Mouse (Mus musculus) kidney, postnatal 4 days (tissue): ENCODE measurements around the gene Uaca.

ENCODE experiments used
- DNase-seq, 2 experiments: peaks; one replicate each; pipeline ENCODE4 v3.0.0; 2021; ENCODE audit warnings: mixed read lengths in 2 of 2

Uaca gene

DNA sequence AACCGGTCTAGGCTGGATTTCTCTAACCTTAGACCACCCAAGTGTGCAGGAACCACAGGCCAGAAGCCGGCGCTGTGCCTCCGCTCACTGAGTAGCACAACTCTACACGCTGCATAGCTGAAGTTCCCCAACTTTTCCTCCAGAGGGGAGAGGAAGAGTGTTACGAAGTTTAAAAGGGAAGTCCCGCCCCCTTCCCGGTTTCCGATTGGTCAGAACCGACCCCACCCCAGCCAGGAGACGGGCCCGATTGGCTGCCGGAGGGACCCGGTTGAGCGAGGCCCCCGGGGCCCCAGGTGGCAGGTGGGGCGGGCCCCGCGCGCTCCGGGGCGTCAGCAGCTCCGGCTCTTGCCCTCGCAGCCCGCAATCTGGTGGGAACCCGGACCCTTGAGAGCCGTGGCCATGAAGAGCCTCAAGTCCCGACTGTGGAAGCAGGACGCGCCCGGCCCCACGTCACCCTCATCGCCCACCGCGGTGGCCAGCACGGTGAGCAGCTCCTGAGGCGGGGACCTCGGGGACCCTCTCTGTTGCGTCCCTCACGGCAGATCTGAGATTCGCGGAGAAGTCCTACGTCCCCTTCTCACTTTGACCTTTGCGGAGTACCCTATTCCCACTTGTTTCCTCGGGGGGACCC lies at the start of gene Uaca:
Gene Uaca, plus strand, starts transcription at position 333 of the 631 bp plus-strand sequence.
- DNase-seq: peak; percentile 97 to 98

DNA sequence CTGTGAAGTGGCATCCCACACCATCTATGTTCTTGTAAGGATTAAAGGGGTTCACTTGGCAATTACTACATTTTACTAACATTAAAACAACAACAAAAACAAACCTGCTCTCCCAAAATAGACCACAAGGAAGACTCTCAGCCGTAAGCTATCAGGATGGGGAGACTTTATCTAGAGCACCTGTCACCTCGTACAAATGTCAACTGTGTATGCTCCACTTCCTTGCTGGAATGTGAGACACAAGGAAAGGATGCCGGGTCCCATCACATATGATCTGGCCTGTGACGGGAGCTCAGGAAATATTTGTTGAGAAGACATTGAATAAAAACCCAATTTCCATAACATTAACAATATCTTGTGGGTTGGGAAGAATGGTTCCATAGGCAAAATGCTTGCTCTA lies 49.4 kb upstream of the Uaca start:
- no peak for DNase-seq

GRCm38 (mm10) chr9:60746561-60746960 lies 47.8 kb upstream of the Uaca start:
- DNase-seq: no peak

- no peak for DNase-seq
These were observed 46.7 kb upstream of the Uaca start for GRCm38 (mm10) chr9:60747672-60748071.

DNA sequence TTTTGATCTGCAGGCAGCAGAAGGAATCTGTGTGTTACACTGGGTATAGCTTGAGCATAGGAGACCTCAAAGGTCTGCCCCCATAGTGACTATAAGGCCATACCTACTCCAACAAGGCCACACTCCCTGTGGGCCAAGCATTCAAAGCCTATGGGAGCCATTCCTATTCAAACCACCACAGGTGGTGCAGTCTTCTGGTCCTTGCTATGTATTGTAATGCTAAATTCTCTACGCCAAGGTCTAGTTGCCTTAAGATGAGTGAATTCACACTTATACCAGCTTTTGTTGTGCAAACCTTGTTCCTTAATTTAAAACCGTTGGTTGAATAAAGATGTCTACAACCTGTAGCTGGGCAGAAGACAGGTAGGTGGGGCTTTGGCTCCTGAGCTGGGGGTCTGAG lies 46.2 kb upstream of the Uaca start:
- no peak for DNase-seq

DNA sequence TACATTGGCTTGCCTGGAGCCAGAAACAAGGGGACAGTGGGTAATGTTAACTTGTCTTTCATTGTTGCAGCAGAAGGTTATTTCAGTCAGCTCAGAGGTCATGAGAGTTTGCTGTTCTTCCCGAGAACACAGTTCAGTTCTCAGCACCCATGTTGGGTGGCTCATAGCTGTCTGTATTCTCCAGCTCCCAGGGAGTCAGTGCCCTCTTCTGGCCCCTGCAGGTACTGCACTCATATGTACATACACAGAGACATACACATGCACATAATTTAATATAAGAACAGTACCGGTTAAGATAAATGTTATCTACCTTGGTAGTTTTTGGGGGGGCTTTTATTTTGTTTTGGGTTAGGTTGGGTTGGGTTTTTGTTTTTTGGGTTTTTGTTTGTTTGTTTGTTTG lies 45.2 kb upstream of the Uaca start:
- DNase-seq: peak in 1 of 2 experiments; percentile 10

- no peak for DNase-seq
These were observed 43.2 kb upstream of the Uaca start for GRCm38 (mm10) chr9:60751098-60751497.

GRCm38 (mm10) chr9:60751971-60752370 lies 42.4 kb upstream of the Uaca start:
- DNase-seq: no peak

- no peak for DNase-seq
These were observed 41.7 kb upstream of the Uaca start for GRCm38 (mm10) chr9:60752636-60753035.

DNA sequence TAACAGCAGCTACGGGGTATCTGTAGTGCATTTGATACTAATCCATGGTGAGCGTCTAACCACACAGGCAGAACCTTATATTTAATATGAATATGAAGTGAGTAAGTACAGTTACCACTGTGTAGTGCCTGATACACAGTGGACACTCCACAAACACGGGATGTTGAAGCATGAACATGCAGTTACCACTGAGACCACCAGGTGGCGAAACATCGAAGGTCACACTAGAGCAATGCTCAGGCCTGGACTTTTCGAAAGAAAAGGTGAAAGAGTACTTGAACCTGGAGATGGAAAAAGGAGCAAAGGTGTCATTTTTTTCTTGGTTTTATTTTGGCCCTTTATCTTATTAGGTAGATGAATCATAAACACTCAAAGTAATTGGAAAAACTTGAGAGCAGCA lies 38.1 kb upstream of the Uaca start:
- DNase-seq: peak; percentile 86 to 87

GRCm38 (mm10) chr9:60756866-60757740 lies 37.2 kb upstream of the Uaca start:
- no peak for DNase-seq

- DNase-seq: peak; percentile 50 to 68
These were observed 36.5 kb upstream of the Uaca start for GRCm38 (mm10) chr9:60757817-60758216.

DNA sequence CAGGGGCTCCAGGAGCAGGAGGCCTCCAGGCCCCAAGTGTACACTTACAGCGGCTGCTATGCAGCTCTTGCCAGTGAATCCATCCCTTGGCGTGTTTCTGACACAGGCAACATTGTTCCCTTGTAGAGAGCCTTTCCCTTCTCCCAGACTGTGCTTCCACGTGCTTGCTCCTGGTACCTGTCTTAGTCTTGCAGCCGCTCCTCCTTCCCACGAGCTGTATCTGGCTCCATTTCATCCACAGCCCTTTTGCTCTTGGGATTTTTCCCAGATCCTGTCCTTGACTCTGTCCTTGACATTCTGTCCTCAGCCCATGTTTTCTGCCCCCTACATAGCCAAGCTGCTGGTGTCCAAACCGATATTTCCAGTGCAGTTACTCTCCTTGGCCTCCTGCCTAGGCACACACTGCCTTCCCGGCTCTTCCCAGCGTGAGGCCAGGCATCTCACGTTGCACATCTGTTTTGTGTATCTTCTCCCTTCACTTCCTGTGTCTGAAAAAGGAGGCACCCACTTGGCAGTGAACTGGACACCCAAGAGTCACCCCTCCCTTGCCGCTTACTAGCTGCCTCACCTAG lies 34.8 kb upstream of the Uaca start:
- no peak for DNase-seq

GRCm38 (mm10) chr9:60765181-60765580 lies 29.2 kb upstream of the Uaca start:
- no peak for DNase-seq

DNA sequence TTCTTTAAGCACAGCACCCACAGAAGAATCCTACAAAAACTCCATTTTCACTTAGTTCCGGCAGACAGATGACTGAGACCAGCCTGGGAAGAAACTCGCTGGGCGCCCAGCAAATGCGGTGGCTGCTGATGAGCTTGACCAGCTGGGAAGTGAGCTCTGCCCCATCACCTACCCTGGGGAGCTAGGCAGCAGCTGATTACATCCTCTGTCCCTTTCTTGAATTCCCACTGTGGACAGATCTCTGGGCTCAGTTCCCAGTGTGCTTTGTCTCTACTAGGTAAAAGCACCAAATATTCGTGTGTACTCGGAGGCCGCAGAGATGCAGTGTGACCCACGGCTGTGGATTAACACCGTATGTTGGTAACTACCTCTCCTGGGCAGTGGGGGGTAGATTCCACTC lies 25.9 kb upstream of the Uaca start:
- peak; percentile 30 to 44 for DNase-seq

GRCm38 (mm10) chr9:60769711-60770111 lies 24.6 kb upstream of the Uaca start:
- no peak for DNase-seq

DNA sequence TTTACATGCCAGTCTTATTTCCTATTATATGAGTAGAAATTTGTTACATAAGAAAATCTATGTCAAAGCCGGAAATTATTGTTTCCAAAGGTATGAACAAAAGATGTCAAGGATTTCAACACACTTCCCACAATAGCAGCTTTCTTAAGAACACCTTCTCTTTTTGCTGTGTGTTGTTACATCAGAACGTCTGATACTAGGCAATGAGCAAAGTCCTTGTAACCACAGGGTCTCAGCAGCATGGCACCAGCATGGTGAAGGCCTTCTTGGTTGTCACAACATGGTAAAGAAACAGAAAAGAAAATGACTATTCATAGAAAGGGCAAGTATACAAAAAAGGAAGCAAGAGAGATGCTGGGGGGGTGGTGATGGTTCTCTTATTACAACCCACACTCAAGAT lies 20.6 kb upstream of the Uaca start:
- no peak for DNase-seq

GRCm38 (mm10) chr9:60776899-60777298 lies 17.4 kb upstream of the Uaca start:
- no peak for DNase-seq

DNA sequence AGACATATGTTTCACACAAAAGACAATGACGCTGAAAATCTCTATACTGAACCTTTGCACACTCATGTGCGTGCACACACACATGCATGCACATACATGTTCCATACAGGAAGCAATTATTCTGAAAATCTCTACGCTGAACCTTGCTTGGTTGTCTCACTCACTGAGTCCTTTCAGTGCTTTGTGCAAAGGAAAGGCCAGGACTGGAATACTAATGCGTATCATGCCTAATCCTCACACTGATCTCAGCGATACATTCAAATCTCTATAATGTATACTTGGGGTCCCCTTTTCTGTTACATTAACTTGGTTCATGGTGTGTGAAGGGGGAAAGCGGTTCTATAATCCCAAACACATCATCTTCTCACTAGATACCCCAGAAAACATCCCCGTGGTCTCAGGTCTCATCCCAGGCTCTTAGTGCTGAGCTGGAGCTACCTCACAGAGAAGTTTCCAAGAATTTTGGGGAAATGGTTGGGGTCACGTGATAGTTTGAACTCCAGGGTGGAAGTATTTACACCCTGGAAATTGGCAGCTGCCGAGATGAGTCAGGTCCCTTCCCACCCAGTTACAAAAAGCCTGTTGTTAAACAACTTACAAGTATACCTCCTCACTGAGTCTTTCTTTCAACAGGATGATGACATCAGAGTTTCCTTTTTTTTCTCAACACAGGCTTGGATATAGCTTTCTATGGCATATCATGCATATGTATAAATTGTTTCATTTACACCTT lies 12.1 kb upstream of the Uaca start:
- DNase-seq: no peak

DNA sequence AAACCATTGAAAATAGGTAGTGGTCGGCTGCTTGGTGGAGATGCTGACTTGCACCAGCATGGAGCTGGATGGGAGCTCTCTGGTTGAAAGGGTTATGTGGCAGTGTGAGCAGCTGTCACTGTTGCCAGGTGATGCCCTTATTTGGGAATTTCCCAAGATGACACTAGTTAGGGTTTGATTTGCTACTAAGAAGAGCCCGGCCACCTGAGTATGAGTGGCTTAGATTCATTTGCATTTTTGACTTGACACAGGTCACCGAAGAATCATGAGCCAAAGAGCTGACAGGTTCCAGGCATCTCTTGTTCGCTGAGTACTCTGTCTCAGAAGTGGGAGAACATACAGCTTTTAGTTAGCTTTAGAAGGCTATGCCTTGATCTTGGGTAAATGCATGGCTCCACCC lies 9.3 kb upstream of the Uaca start:
- no peak for DNase-seq

- no peak for DNase-seq
These were observed 6.7 kb upstream of the Uaca start for GRCm38 (mm10) chr9:60787517-60788110.

DNA sequence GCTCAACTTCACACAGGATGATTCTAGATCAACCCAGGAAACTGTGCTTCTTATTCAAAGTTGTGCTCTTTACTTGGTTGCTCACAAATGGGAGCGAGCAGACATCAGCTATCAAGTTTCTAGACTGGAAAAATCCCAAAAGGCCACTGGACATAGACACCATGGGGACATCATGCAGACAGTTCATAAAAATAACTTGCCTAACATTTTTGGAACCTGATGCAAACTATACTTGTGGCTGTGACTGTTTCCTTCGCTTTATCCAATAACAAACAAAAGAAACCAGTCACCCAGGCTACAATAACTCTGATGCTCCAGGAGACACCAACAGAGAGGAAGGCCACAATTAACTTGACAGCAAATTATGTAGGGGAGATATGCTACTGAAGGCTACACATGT lies 4.1 kb upstream of the Uaca start:
- DNase-seq: no peak

DNA sequence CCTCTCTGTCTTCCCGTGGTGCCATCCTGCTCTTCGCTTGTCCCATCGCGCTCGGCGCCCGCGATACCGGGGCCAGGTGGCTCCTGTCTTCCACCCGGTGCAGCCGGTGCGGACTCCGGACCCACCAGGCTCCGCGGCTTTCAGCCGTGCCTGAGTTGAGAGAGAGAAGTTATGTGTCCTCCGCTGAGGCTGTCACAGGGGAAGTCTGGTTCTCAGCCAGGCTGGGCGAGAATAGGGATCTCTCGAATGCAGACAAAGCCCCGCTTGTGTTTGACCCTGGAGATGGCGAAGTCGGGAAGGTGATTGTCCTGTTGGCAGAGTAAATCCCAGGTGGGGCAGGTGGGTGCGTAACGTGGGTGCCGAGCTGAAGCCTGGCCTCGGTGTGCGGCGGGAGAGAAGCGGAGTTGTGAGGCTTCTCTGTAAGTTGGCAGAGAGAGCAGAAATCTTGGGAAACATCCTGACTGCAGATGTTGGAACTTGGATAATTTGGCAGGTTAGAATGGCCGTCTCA lies 554 bp downstream of the Uaca start:
- DNase-seq: peak; percentile 67 to 77
